Mouse (Mus musculus) neural tube, embryonic 13.5 days (tissue): ENCODE results near the gene Flt1. TPM values are rescaled to one million over a fixed set of nuclear protein-coding genes. Genes with fewer than 3 reads are reported as not detected.

Experiments
- polyA plus RNA-seq: library from polyadenylated mRNA; unstranded; fragments of >200 nt; fragmentation: Nextera tagmentation; extraction: Ambion mirVana; gene quantifications from 2 replicates; pipeline ENCODE4 v1.2.1, GENCODE M21; 2015

Flt1 gene
- polyA plus RNA-seq, 1 experiment from 2014 or later = 12.3 TPM

Other genes with a start within 250 kb of the Flt1 start
- gene Pomp, start 134.4 kb upstream of the Flt1 start, polyA plus RNA-seq = 514 and 540 TPM in 2 replicates
- 5.3 and 5.9 TPM in 2 replicates for gene Slc46a3, start 168.8 kb upstream of the Flt1 start, polyA plus RNA-seq
- 50.0 and 54.2 TPM in 2 replicates for gene Mtus2, start 231.3 kb upstream of the Flt1 start, polyA plus RNA-seq